Mouse (Mus musculus): ENCODE data around the gene Prkce.

- TF ChIP-seq CTCF (IDR thresholded peaks at IDR 0.05; ENCODE audit: borderline replicate concordance, insufficient read depth, low read length) (no peak), POLR2A (IDR thresholded peaks at IDR 0.05; ENCODE audit: low read depth, low read length) (no peak)
Measured at GRCm38 (mm10) chr17:86208821-86209186, 41.2 kb downstream of the Prkce start.
